Mouse (Mus musculus): ENCODE results near the gene Snrpf.
"Not testable (repeated sequence)": the region's sequence is repeated elsewhere in the genome, so short reads cannot be mapped to it uniquely, and the experiment has no call there.

The Snrpf gene

GRCm38 (mm10) chr10:93574966-93575365 is 14.5 kb downstream of the Snrpf start:
- DNase-seq: no peak

GRCm38 (mm10) chr10:93572209-93572608 is 17.3 kb downstream of the Snrpf start:
- DNase-seq: no peak

DNA sequence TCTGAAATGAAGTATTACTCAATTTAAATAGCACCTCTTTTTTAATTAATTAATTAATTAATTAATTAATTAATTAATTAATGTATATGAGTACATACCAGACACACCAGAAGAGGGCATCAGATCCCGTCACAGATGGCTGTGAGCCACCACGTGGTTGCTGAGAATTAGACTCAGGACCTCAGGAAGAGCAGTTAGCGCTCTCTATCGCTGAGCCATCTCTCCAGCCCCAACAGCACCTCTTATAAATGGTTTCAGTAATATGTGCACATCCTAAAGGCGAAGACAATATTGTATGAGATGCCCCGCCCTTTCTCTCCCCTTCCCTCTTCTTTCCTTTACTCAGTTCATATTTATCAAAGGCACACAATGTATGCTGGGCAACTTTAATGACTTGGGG is 20.8 kb downstream of the Snrpf start:
- DNase-seq: no peak

GRCm38 (mm10) chr10:93567841-93568566 is 21.5 kb downstream of the Snrpf start:
- no peak for DNase-seq

GRCm38 (mm10) chr10:93567066-93567465 is 22.4 kb downstream of the Snrpf start:
- DNase-seq: no peak

- DNase-seq: no peak
Observed at GRCm38 (mm10) chr10:93564518-93565090, 24.9 kb downstream of the Snrpf start.

DNA sequence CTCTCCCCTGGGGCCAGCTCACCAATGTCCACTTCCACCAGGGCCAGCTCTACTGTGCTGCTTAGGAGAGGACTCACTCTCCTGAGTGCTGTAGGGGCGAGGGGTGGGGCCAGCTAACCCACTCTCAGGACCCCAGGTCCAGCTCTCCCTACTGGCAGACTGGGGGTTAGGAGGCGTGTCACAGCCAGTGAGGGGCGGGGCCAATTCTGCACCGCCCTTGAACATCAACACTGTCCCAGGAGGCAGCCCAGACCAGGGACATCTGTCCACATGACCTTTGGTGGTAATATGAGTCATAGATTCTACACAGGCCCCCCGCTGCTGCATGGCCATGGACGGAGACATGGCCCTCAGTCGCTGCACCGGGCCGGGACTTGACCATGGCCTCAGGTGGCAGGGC is 29.7 kb downstream of the Snrpf start:
- no peak for DNase-seq

DNA sequence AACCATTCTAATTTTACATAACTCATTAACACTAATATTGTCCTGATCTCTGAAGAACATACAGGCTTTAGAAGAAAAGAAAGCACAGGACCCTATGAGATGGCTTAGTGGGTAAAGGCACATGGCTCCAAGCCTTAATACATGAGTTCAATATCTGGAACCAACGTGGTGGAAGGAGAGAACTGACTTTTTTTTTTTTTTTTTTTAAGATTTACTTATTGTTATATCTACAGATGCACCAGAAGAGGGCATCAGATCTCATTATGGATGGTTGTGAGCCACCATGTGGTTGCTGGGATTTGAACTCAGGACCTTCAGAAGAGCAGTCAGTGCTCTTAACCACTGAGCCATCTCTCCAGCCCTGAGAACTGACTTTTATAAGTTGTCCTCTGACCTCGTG is 31.5 kb downstream of the Snrpf start:
- not testable (repeated sequence) for DNase-seq

DNA sequence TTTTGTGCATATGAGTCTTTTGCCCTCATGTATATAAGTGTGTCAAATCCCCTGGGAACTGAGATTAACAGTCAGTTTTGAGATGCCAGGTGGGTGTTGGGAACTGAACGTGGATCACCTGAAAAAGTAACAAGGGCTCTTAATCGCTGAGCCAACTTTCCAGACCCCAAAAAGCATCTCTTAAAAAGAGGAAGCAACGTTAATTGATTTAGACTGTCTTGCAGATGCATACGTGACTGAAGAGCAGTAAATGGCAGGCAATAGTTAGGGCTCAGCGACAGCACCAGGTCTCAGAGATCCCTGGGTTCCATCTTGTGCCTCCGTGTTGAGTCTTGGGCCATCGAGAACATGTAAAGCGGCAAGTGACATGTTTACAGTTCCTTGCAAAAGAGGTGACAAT is 36.9 kb downstream of the Snrpf start:
- DNase-seq: no peak

DNA sequence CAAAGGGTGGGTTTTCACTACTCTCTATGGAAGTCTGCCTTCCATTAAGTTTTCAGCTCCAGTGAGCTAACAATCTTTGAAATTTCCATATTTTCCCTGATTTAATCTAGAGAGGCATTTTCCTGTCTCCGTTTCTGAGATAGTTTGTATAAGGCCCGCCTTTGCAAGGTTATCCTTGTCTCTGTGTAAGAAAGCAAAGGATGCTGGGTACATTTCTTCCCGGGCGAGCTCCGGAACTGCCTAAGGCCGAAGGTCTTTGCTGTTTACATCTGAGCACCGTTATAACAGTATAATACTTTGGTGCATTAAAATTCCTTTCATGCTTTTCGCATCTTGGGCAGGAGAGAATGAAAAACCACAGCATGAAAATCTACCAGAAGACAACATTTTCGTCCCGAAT is 39.7 kb downstream of the Snrpf start:
- no peak for DNase-seq

DNA sequence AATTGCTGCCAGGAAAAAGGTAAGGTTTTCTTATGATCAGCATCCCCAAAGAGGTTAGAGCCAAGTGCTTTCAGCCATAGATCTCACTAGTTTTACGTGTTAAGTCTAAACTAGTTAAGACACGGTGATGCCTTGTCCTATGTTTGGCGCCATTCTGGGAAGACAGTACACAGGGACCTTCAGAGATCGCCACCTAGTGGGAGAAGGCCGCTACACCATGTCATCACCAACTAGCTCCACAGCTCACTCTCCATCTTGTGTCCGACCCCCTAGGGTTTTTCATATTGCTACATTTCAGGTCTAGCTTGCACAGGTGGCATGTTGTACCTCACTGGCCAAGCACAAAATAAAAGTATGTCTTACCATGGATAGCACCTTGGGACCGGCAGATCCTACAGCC is 40.5 kb downstream of the Snrpf start:
- peak; percentile 88 for DNase-seq

DNA sequence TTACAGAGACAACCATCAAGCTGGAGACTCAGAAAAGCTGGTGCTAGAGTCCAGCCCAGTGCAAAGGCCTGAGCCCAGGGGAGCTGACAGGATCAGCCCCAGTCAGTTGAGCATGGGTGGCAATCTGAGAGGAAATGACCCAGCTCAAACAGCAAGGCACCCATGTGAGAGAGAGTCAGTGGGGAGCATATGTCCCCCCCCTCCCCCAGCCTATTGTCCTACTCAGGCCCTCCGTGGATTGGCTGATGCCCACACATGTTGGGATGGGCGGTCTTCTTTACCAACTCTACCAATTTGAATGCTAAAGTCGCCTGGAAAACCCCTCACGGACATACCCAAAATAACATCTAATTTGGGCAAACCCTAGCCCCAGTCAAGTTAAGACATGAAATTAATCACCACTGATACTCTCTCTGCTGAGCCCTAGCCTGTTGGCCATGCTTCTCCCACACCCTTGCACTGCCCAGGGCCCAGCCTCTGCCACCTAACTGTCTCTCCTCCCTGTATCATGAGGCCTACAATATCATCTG is 41.7 kb downstream of the Snrpf start:
- no peak for DNase-seq

GRCm38 (mm10) chr10:93544172-93544571 is 45.3 kb downstream of the Snrpf start:
- DNase-seq: no peak

DNA sequence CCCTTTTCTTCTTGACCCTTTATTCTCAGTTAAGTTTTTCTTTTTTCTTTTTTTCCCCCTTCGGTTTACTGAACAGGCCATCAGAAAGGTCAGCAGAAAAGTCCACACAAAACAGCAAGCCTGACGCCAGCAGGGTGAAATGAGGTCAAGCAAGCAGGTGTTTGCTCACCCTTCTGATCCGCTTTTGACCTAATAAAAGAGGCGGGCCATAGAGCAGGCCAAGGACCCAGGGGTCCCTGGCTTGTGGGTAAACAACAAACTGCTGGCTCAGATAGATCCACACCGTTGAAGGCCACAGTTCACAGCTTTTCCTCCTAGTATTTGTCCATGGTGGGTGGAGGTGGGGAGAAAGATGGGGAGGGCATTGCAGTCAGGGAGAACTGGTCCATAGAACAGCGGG is 46.3 kb downstream of the Snrpf start:
- no peak for DNase-seq

- DNase-seq: no peak
Observed at GRCm38 (mm10) chr10:93542356-93542755, 47.1 kb downstream of the Snrpf start.

DNA sequence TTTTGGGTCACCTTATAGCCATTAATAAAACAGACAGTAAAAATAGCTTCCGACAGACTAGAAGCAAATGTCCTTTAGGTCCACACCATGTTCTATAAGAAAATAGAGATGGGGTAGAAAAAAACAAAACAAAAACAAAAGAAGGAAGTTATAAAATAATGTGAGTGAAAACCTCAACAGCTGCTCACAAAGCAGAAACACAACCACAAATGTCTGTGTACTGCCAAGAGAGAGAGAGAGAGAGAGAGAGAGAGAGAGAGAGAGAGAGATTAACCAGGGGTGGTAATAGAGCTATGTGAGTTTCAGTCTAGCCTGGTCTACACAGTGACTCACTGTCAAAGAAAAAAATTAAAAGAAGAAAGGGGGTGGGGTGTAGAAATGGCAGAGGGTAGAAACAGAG is 47.9 kb downstream of the Snrpf start:
- no peak for DNase-seq

DNA sequence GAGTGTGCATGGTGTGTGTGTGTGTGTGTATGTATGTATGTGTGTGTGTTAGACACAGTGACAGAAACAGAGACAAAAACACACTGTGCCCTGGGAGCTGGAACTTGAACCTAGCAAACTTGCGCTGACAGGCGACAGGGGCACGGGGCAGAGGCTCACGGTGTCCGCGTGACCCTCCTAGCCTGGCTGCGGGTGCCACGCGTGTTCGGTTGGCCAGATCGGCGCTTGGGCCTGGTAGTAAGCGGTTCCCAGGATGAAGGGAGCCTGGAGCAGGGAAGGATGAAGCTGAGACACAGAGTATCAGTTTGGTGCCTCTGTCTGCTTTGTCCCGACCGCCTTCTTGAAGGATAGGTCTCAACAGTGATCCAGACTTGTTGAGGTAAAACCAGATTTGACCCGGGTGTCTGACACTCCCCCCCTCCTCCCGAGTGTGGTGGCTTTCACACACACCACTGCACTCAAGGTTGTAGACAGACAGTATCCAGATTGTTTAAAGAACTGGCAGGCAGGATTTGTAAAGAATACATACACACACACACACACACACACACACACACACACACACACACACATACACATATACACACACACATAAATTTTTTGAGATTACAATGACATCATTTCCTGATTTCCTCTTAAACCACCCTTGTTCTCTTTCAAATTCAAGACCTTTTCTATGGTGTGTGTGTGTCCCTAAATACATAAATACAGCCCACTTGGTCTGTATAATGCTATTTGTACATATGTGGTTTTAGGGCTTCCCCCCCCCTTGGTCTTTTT is 48.9 kb downstream of the Snrpf start, which contains the start of gene Ccdc38:
Ccdc38 (plus strand) TSS at position 202 of the 780 bp plus-strand sequence.
- no peak for DNase-seq

- DNase-seq: peak; percentile 91
Observed at GRCm38 (mm10) chr10:93539775-93540430, 49.6 kb downstream of the Snrpf start, which contains the start of gene Amdhd1. TSS of gene Amdhd1 (minus strand) at chr10:93540033.

- no peak for DNase-seq
Observed at GRCm38 (mm10) chr10:93538818-93539217, 50.7 kb downstream of the Snrpf start.

DNA sequence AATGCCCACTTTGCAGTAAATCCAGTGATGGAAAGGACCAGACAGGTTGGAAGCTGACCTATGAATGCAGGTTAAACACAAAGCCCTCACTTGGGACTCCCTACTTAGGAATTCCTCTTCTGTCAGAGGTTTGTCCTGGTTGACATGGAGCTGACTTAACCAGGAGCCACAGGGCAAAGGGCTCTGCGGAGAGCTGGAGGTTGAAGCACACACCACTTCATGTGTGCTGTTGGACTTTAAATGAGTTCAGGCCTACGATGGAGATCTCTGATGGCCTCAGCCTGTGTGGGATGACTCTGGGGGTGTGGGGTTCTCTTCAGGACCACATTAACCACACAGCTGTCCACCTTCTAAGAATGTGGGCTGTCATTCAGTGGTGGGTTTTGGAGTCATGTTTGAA is 51.2 kb downstream of the Snrpf start:
- DNase-seq: no peak
